Mouse (Mus musculus) gonadal fat pad, adult 2 months (tissue): ENCODE measurements around the gene Shisal1. TPM values are rescaled to one million over a fixed set of nuclear protein-coding genes. Genes with fewer than 3 reads are reported as not detected.

ENCODE experiments used
- DNase-seq: peaks from one replicate; pipeline ENCODE4 v3.0.0-alpha.2; 2012; ENCODE audit warnings: low read depth
- polyA plus RNA-seq: library from polyadenylated mRNA; depleted of rRNA; stranded (reverse); fragments of >200 nt; gene quantifications from 2 replicates; pipeline ENCODE4 v1.2.3, GENCODE M21; 2012; rRNA removed

The Shisal1 gene
- polyA plus RNA-seq, 1 experiment = 1.00 TPM

- DNase-seq = no peak
These were observed 74.1 kb downstream of the Shisal1 start for GRCm38 (mm10) chr15:84372801-84373200.

GRCm38 (mm10) chr15:84367402-84367801 lies 79.5 kb downstream of the Shisal1 start:
- no peak for DNase-seq

GRCm38 (mm10) chr15:84366574-84366989 lies 80.3 kb downstream of the Shisal1 start:
- no peak for DNase-seq

- DNase-seq = no peak
These were observed 81.1 kb downstream of the Shisal1 start for GRCm38 (mm10) chr15:84365675-84366381.

GRCm38 (mm10) chr15:84364746-84365145 lies 82.2 kb downstream of the Shisal1 start:
- DNase-seq = no peak

GRCm38 (mm10) chr15:84355081-84355480 lies 91.8 kb downstream of the Shisal1 start:
- DNase-seq = no peak

GRCm38 (mm10) chr15:84351915-84352844 lies 94.7 kb downstream of the Shisal1 start:
- DNase-seq = no peak

- no peak for DNase-seq
These were observed 95.6 kb downstream of the Shisal1 start for GRCm38 (mm10) chr15:84351342-84351741.

GRCm38 (mm10) chr15:84349915-84350738 lies 96.8 kb downstream of the Shisal1 start:
- no peak for DNase-seq

- DNase-seq = no peak
These were observed 98.1 kb downstream of the Shisal1 start for GRCm38 (mm10) chr15:84348769-84349168.

- no peak for DNase-seq
These were observed 106.0 kb downstream of the Shisal1 start for GRCm38 (mm10) chr15:84340926-84341325.

GRCm38 (mm10) chr15:84337599-84337998 lies 109.3 kb downstream of the Shisal1 start:
- no peak for DNase-seq

- no peak for DNase-seq
These were observed 110.5 kb downstream of the Shisal1 start for GRCm38 (mm10) chr15:84336281-84336817.

GRCm38 (mm10) chr15:84331066-84331612 lies 115.8 kb downstream of the Shisal1 start:
- DNase-seq = no peak

GRCm38 (mm10) chr15:84329940-84330339 lies 117.0 kb downstream of the Shisal1 start:
- no peak for DNase-seq

Other genes starting within 250 kb of the Shisal1 start
- 7.4 and 7.5 TPM in 2 replicates for gene Parvb, start 215.1 kb downstream of the Shisal1 start, polyA plus RNA-seq
- gene Parvg, start 123.1 kb downstream of the Shisal1 start, polyA plus RNA-seq = 2.0 and 2.3 TPM in 2 replicates
- gene Rtl6, start 110.7 kb upstream of the Shisal1 start, polyA plus RNA-seq = 8.1 and 9.4 TPM in 2 replicates
- gene Prr5, start 222.5 kb upstream of the Shisal1 start, polyA plus RNA-seq = 102 and 140 TPM in 2 replicates